Mouse (Mus musculus): Measurements from ENCODE around the gene Fgfr2.

Fgfr2 gene

DNA sequence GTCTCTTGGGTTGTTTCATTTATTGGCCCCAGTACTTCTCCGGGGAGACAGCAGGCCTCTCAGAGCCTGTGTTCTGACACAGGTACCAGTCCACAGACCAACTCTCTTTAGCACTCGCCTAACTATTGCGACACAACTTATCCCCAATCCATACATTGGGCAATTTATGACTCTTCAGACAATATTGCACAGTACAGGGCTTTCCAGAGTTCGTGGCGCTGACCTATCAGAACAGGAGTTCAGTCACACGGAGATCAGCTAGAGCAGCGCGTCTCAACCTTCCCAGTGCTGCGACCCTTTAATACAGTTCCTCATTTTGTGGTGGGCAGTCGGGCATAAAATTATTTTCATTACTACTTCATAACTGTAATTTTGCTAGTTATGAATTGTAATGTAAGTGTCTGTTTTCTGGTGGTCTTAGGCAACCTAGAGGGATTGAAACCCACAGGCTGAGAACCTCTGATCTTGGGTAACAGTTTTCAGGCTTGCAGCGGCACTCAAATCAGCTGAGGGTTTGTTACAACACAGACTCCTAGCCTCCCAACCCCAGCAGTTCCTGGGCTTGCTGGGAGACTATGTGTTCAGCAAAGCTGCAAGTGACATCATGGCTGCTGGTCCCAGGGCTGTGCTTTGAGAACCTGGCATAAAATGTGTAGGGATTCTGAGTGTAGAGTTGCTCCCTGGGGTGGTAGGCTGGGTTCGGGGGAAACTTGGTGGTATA is 2283.6 kb downstream of the Fgfr2 start:
- no peak for TF ChIP-seq GATA4 (IDR thresholded peaks at IDR 0.05; ENCODE audit: insufficient replicate concordance, low read length)

DNA sequence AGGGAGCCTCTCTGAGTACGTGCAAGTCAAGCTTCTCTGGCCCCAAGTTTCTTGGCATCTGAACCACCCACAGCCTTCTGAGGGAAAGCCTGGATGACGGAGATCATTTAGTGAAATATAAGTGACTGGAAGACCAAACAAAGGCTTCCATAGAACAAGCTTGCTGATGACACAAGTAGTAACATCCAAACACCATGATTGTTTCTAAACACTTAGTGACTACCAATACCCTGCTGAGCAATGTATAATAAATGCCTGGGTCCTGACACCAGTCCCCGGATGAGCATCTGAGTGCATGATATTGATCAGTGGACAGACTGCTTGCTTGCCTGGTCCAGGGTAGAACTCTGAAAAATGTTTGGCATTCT is 2284.5 kb downstream of the Fgfr2 start:
- no peak for TF ChIP-seq GATA4 (IDR thresholded peaks at IDR 0.05; ENCODE audit: insufficient replicate concordance, low read length)

DNA sequence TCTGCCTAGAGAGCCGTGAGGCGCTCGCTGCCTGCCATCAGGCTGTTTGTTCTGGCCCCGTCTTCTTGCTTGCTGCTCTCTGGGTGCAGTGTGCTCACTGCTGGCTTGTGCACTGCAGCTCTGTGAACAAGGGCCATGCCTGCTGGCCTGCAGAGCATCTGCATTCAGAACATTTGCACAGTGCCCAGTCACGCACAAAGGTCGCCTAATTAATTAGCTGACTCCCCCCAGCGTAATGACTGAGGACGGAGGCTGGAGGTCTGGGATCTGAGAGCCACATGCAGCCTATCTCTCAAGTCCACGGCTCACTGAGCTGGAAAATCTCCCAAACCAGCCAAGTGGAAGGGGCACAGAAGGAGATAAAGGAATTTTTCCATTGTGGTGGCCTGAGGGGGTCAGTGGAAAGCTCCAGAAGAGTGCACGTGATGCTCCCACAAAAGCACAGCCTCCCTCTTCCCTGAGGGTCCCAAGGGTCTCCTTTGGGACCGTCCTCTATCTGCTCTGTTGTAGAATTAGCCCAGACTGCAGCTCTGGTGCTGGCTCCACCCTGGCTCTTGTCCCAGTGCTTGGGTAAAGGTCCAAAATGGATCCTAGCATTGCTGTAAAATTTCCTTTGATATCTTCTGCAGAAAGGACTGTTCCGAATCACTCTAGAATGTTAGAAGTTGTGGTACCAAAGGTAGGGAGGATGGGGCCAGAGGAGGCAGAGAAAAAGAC is 2285.1 kb downstream of the Fgfr2 start:
- TF ChIP-seq GATA4 (IDR thresholded peaks at IDR 0.05; ENCODE audit: insufficient replicate concordance, low read length) = no peak

DNA sequence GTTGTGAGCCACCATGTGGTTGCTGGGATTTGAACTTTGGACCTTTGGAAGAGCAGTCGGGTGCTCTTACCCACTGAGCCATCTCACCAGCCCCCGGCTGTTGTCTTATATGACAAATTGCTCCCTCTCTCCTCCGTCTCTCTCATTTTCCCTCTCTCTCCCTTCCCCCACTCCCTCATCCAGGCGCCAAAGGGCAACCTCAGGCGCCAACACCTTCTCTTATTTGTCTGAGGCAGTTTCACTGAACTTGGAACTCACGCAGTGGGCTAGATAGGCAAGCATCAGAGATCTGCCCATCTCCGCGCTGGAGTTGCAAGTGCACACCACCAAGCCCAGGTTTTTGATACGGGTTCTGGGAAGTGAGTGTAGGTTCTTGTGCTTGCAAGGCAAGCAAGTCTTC is 2287.1 kb downstream of the Fgfr2 start:
- TF ChIP-seq GATA4 (IDR thresholded peaks at IDR 0.05; ENCODE audit: insufficient replicate concordance, low read length) = no peak

DNA sequence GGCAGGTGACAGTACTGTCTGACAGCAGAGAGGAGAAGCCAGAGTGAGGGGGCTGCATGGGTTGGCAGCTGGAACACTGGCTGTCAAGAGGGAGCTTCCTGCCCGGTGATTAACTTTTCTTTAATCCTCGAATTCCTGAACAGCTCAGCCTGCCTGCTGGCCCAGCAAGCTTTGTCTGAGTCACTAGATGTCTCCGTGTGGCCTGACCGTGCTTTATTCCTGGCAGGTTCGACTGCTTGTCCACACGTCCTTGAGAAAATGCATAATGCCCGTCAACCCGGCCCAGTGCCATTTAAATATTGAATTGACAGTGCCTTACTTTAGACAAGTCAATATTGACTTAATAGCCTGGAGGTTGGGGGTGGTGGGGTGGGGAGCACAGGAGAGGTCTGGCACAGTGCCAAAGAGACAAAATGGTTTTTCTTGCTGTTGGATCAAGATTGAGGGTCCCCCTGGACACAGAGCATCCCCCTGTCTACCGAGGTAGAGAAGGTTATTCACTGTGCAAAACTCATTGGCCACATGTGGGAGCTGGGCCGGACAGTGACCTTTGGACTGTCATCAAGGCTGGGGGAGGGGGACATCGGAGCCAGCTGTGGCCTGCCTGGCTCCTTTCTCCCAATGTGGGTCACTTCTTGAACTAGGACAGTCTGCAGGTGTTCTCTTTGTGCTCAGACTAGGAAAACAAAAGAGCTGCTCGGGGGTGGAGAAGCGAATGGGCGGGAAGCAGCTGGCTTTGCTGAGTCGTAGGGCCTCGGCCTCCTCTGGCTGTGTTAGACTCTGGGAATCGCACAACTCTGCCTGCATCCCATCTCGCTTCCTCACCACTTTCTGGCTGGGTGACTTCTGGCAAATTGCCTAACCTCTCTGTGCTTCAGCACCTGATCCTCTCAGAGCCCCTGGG is 2287.9 kb downstream of the Fgfr2 start:
- TF ChIP-seq GATA4 (IDR thresholded peaks at IDR 0.05; ENCODE audit: insufficient replicate concordance, low read length) = no peak

DNA sequence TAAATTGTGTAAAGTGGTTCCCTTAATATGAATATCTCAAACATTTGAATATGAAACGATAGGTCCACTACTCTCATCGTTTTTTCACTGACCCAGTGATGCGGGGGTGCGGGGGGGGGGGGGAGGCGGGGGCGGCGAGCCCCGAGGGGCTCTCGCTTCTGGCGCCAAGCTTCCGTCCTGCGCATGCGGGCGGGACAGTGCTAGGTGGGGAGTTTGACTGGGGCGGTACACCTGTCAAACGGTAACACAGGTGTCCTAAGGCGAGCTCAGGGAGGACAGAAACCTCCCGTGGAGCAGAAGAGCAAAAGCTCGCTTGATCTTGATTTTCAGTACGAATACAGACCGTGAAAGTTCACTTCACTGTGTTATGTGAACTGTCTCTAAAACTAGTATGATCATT is 2288.9 kb downstream of the Fgfr2 start:
- no peak for TF ChIP-seq GATA4 (IDR thresholded peaks at IDR 0.05; ENCODE audit: insufficient replicate concordance, low read length)

DNA sequence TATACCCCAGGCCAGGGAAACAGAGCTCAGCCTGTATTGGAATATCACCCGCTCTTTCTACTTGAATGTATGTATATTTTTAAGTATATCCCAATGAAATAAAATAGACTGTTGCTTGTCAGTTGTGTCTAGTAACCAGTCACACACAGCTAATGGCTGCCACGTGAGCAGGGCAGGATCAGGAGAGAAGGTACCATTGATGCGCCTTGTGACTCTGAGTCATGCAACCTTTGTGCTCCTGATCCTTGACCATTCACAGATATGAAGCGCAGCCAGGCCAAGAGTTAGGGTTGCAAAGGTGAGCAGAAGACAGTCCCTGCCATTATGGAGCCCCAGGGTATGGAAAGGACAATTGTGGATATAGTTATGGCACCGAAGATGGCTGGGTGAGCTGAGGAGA is 2291.6 kb downstream of the Fgfr2 start:
- TF ChIP-seq GATA4 (IDR thresholded peaks at IDR 0.05; ENCODE audit: insufficient replicate concordance, low read length) = no peak; the same call in 1 of the 2 replicates

DNA sequence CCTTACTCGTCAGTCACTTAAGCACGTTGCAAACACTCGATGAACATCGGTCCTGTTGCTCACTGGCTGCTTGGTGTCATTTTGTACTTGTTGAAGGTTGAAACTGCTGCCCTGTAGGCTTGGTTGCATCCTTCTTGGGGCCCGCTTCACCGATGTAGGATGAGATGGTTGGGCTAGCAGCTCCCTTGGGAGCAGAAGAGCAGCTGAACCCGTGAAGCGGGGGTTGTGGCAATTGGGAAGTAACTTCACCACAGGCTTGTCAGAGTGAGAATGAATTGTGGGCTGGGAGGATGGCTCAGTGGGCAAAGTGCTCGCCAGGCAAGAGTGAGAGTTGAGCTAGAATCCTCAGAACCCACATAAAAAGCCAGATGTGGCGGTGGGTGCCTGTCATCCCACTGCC is 2294.7 kb downstream of the Fgfr2 start:
- TF ChIP-seq GATA4 (IDR thresholded peaks at IDR 0.05; ENCODE audit: insufficient replicate concordance, low read length) = no peak

DNA sequence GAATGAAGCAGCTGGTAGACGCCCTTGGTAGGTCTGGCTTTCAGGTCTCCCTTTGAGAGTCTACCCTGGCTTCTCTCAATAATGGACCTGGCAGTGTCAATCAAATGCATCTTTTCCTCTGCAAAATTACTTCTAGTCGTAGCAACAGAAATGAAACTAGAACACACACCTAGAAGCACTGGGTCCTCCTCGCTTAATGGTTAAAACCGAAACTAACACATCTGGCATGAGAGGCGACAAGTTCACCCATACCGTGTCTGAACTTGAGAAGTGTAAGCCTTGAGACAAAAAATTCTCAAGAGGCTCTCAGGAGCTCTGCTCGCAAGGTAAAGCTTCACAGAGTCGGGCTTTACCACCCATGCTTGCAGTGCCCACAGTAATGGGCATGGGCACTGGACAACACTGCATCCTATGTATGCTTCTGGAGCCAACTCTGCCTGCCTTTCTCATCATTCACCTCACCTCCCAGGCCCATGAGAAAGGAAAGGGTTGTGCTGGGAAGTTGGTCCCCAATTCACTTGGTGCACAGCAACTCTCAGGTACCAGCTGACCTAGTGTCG is 2295.2 kb downstream of the Fgfr2 start:
- no peak for TF ChIP-seq GATA4 (IDR thresholded peaks at IDR 0.05; ENCODE audit: insufficient replicate concordance, low read length)

DNA sequence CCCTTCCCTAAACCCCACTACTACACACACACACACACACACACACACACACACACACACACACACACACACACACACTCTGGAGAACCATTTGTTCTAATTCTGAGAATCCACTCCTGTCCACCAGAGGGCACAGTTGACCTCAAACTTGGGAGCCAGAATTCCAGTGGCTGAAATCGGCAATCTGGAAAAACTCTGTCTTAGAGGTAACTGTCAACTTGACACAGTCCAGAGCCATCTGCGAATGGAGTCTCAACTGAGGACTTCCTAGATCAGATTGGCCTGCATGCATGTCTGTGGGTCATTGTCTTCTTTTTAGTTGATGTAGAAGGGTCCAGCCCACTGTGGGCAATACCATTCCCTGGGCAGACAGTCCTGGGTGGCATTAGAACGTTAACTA is 2295.7 kb downstream of the Fgfr2 start:
- no peak for TF ChIP-seq GATA4 (IDR thresholded peaks at IDR 0.05; ENCODE audit: insufficient replicate concordance, low read length)

DNA sequence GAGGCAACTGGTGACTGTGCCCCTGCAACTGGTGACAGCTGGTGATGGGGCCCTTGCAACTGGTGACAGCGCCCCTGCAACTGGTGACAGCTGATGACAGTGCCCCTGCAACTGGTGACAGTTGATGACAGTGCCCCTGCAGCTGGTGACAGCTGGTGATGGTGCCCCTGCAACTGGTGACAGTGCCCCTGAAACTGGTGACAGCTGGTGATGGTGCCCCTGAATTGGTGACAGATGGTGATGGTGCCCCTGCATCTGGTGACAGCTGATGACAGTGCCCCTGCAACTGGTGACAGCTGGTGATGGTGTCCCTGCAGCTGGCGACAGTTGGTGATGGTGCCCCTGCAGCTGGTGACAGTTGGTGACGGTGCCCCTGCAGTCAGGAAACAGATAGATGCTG is 2296.8 kb downstream of the Fgfr2 start:
- no peak for TF ChIP-seq GATA4 (IDR thresholded peaks at IDR 0.05; ENCODE audit: insufficient replicate concordance, low read length)

DNA sequence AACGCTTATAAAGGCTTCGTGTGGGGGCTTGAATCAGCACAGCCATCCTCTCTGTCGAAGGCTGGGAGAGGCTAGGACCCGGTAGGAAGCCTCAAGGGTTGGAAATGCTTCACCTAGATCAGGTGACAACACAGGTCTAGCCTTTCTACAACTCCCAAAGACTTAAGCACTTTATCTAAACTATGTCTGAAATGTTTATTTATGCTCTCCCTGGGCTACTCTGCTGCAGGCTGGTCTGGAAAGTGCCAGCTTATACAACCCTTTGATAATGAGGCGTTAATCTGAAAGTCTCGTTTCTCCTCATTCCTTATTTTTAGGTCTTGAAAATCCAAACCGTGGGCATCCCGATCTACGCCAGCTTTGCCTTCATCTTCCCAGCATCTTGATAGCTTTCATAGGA is 2299.2 kb downstream of the Fgfr2 start:
- no peak for TF ChIP-seq GATA4 (IDR thresholded peaks at IDR 0.05; ENCODE audit: insufficient replicate concordance, low read length)

DNA sequence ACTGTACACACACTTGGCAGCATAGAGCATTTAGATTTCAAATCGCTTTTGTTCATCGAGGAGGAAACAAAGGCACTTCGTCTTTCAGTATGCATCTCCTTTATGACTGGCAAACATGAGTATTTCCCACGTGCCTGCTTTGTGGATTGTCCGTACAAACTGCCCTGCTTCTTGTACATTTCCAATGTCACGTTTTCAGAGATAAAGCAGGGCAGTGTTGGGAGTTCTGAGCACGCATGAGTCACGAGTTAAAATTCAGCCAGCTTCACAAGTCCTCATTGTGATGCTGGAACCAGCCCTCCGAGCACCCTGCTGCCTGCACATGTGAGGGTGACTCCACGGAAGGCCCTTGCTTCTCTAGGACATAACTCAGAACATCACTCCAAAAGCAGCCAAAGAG is 2303.5 kb downstream of the Fgfr2 start:
- no peak for TF ChIP-seq GATA4 (IDR thresholded peaks at IDR 0.05; ENCODE audit: insufficient replicate concordance, low read length)

DNA sequence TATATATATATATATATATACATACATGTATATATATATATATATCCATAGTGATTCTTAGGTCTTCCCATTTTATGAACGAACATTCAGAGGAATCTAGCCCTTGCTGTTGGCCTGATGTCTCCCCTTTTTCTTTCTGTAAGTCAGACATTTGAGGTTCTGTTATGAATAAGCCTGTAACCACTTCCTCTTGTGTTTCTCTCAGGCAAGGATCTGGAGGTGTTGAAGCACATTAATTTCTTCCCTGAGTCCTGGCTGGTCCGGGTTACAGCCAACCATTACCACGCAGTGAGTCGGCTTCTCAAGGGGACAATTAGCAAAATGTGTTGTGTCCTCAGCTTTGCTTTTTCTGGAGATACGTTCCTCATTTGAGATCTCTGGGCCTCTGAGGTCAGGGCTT is 2304.3 kb downstream of the Fgfr2 start:
- TF ChIP-seq GATA4 (IDR thresholded peaks at IDR 0.05; ENCODE audit: insufficient replicate concordance, low read length) = no peak

DNA sequence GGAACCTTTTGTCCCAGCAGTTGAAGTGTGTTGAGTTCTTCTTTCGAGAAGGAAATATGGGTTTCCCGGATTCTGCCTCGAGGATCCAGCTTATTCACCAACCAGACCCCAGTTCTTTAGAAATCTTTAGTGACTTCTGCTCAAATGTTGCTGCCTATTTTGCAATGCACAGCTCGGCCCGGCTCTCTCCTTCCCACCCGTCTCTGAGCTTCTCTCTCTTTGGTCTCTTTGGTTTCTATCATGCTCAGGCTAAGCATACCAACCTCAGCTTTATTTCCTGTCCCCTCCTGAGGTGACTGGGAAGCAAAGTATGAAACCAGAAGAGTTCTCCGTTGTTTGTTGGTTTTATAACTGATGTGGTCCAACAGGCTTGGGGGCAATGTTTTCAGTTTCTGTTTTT is 2306.9 kb downstream of the Fgfr2 start:
- TF ChIP-seq GATA4 (IDR thresholded peaks at IDR 0.05; ENCODE audit: insufficient replicate concordance, low read length) = no peak
